Mouse (Mus musculus) heart, embryonic 14.5 days (tissue): ENCODE data around the gene Cdkn2d. TPM values are rescaled to one million over a fixed set of nuclear protein-coding genes. Genes with fewer than 3 reads are reported as not detected.

Source experiments
- ATAC-seq: fragments of 200-750 bp; cut with Nextera tagmentation; 2 replicates; pipeline ENCODE4 v1.8.0; 2017; ENCODE audit warnings: low read depth, moderate TSS enrichment; ENCODE audit not compliant: insufficient number of reproducible peaks, insufficient read depth, low FRiP score
- H3K27ac ChIP-seq, 2 experiments: fragments of 200-500 bp in 1 of 2; fragments of 300-500 bp in 1 of 2; sonication (generic) in 1 of 2; replicated peaks in 1 of 2; 2 replicates each; pipeline ENCODE4 v1.5.1; 2012 to 2014; ENCODE audit warnings: low read depth in 2 of 2, low read length in 2 of 2, control low read depth in 1 of 2, mild to moderate bottlenecking in 1 of 2, mixed read lengths in 1 of 2; ENCODE audit not compliant: control insufficient read depth in 1 of 2, insufficient read depth in 1 of 2
- H3K27me3 ChIP-seq: fragments of 300-500 bp; sonication (generic); 2 replicates; pipeline ENCODE4 v1.6.1; 2014; ENCODE audit warnings: mild to moderate bottlenecking, low read length, control low read depth; ENCODE audit not compliant: control insufficient read depth, insufficient read depth
- H3K36me3 ChIP-seq: fragments of 300-500 bp; sonication (generic); 2 replicates; pipeline ENCODE4 v1.6.1; 2014; ENCODE audit warnings: mild to moderate bottlenecking, control low read depth, low read length, mixed read lengths; ENCODE audit not compliant: control insufficient read depth, insufficient read depth
- H3K4me1 ChIP-seq, 2 experiments: fragments of 200-500 bp in 1 of 2; fragments of 300-500 bp in 1 of 2; sonication (generic) in 1 of 2; 2 replicates each; pipeline ENCODE4 v1.6.1; 2012 to 2014; ENCODE audit warnings: low read length in 2 of 2, control low read depth in 1 of 2, mixed read lengths in 1 of 2; ENCODE audit not compliant: control insufficient read depth in 2 of 2, insufficient read depth in 2 of 2
- H3K4me2 ChIP-seq: fragments of 300-500 bp; sonication (generic); 2 replicates; pipeline ENCODE4 v1.6.1; 2014; ENCODE audit warnings: mild to moderate bottlenecking, low read length
- H3K4me3 ChIP-seq, 2 experiments: fragments of 200-500 bp in 1 of 2; fragments of 300-500 bp in 1 of 2; sonication (generic) in 1 of 2; 2 replicates each; pipeline ENCODE4 v1.5.1; 2012 to 2014; ENCODE audit warnings: low read length in 2 of 2, mild to moderate bottlenecking in 2 of 2, control low read depth in 1 of 2, low read depth in 1 of 2, moderate library complexity in 1 of 2; ENCODE audit not compliant: control insufficient read depth in 1 of 2, insufficient read depth in 1 of 2
- H3K9ac ChIP-seq: fragments of 300-500 bp; sonication (generic); 2 replicates; pipeline ENCODE4 v1.6.1; 2014; ENCODE audit warnings: mild to moderate bottlenecking, low read length
- H3K9me3 ChIP-seq: fragments of 300-500 bp; sonication (generic); 2 replicates; pipeline ENCODE4 v1.6.1; 2016; ENCODE audit warnings: low read length, control low read depth; ENCODE audit not compliant: control insufficient read depth
- WGBS: fragments of 180-500 bp; shearing (Covaris S2); extraction: QIAGEN DNeasy Blood & Tissue Kit; methylation state at CpG from one replicate; pipeline ENCODE4 v1.1.7; 2014; 5-methylcytosine and 5-hydroxymethylcytosine counted together
- polyA plus RNA-seq: library from polyadenylated mRNA; unstranded; fragments of >200 nt; fragmentation: Nextera tagmentation; extraction: Ambion mirVana; gene quantifications from 2 replicates; pipeline ENCODE4 v1.2.1, GENCODE M21; 2014

Cdkn2d gene
- polyA plus RNA-seq, 1 experiment from 2014 or later: 96.9 TPM

- Histone ChIP-seq H3K27me3 (no peaks in the 10 kb centered on the region), H3K4me3 (no peak overlapping the region), H3K4me1 (peaks cover 33 to 38% of the 10 kb centered on the region in 2 experiments), H3K27ac (peak overlapping the region; percentile 19 to 31; a peak in 1 of 4 replicates), H3K9me3 (no peaks in the 10 kb centered on the region), H3K4me2 (peak overlapping the region; percentile 16; the same call in 1 of the 2 replicates), H3K9ac (peak overlapping the region; percentile 21; the same call in 1 of the 2 replicates), H3K36me3 (no peaks in the 10 kb centered on the region)
- ATAC-seq: no peak
- 30% methylated on average over 9 of the region's 9 CpGs for WGBS
Observed at GRCm38 (mm10) chr9:21332161-21333061, 41.2 kb upstream of the Cdkn2d start.

- Histone ChIP-seq H3K4me2 (no peak overlapping the region), H3K36me3 (0 out of 2 replicates have a peak, but pooled peaks cover under 1% of the 10 kb centered on the region), H3K9ac (no peak overlapping the region), H3K4me3 (no peak overlapping the region), H3K27me3 (no peaks in the 10 kb centered on the region), H3K27ac (no peak overlapping the region; a peak in 1 of 4 replicates), H3K4me1 (peaks cover 33 to 37% of the 10 kb centered on the region in 2 experiments), H3K9me3 (no peaks in the 10 kb centered on the region)
- no peak for ATAC-seq
- 73% methylated on average over 12 of the region's 12 CpGs for WGBS
Observed at GRCm38 (mm10) chr9:21331365-21332140, 40.3 kb upstream of the Cdkn2d start.

DNA sequence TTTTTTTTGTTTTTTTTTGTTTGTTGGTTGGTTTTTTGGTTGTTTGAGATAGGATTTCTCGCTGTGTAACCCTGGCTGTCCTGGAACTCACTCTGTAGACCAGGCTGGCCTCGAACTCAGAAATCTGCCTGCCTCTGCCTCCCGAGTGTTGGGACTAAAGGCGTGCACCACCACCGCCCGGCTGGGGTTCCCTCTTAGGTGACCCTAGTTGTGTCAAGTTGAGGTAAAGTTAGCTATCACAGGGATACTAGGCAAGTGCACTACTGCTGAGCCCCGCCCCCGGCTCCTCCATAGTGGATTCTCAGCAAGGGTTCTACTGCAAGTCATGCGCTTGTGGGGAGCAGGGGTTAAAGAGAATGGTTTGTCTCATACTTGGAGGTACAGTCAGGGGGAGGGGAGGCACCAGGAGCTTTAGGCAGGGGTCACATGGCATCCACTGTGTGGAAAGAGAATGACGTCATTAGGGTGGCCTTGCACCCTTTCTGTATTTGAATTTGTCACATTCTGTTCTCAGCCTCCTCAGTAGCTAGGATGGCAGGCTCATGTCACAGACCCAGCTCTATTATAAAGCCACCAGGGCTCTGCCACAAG lies 38.6 kb upstream of the Cdkn2d start:
- H3K4me2 ChIP-seq: no peak overlapping the region
- ATAC-seq: no peak
- WGBS: 86% methylated on average over 10 of the region's 10 CpGs
- H3K36me3 ChIP-seq: peaks cover 5% of the 10 kb centered on the region; the same call in 1 of the 2 replicates
- H3K4me3 ChIP-seq: no peak overlapping the region
- no peaks in the 10 kb centered on the region for H3K27me3 ChIP-seq
- H3K4me1 ChIP-seq: peaks cover 27 to 28% of the 10 kb centered on the region in 2 experiments
- no peaks in the 10 kb centered on the region for H3K9me3 ChIP-seq
- peak overlapping the region; percentile 15 to 56 for H3K27ac ChIP-seq
- H3K9ac ChIP-seq: no peak overlapping the region

DNA sequence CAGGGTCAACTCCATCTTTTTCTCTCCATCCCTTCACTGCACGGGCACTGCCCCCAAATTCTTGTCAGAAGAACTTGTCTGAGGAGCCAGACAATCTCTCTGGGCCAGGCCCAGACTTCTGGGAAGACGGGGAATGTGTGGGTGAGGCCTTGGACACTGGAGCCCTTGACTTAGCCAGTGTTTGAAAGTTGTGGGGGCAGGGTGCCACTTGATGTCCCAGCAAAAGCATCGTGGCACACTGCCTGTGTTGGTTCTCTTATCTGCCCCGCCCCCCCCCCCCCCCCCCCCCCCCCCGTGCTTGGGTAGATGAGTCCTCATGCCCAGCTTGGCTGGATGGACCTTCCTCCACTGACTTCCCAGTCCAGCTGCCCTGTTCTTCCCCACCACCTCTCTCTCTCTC lies 37.8 kb upstream of the Cdkn2d start:
- Histone ChIP-seq H3K9me3 (no peaks in the 10 kb centered on the region), H3K27me3 (no peaks in the 10 kb centered on the region), H3K4me3 (no peak overlapping the region), H3K36me3 (peaks cover 7% of the 10 kb centered on the region; the same call in 1 of the 2 replicates), H3K27ac (peak overlapping the region in 1 of 2 experiments; percentile 57; a peak in 2 of 4 replicates), H3K4me2 (no peak overlapping the region), H3K4me1 (peaks cover 28 to 30% of the 10 kb centered on the region in 2 experiments), H3K9ac (no peak overlapping the region)
- ATAC-seq: no peak
- 20% methylated on average over 4 of the region's 5 CpGs for WGBS

- H3K4me2 ChIP-seq: no peak overlapping the region
- H3K9me3 ChIP-seq: no peaks in the 10 kb centered on the region
- H3K4me3 ChIP-seq: no peak overlapping the region
- peaks cover 23 to 30% of the 10 kb centered on the region in 2 experiments for H3K4me1 ChIP-seq
- 72% methylated on average over 3 of the region's 3 CpGs for WGBS
- H3K27ac ChIP-seq: no peak overlapping the region; a peak in 1 of 4 replicates
- H3K36me3 ChIP-seq: peaks cover 7% of the 10 kb centered on the region; the same call in 1 of the 2 replicates
- no peak for ATAC-seq
- no peaks in the 10 kb centered on the region for H3K27me3 ChIP-seq
- no peak overlapping the region for H3K9ac ChIP-seq
Observed at GRCm38 (mm10) chr9:21328041-21328440, 36.8 kb upstream of the Cdkn2d start.

DNA sequence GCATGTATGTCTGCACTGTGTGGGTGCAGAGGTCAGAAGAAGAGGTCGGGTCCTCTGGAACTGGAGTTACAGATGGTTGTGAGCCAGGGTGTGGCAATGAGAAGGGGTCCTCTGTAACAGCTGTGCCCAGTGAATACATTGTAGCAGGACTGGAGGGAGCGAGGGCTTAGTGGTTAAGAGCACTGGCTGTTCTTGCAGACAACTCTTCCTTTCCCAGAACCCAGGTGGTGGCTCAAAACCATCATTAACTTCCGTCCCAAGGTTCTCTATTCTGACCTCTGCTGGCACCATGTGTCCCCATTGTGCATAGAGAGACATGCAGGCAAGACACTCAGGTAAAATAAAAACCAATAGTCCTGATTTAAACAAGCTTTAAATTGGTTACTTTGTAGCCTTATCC lies 36.4 kb upstream of the Cdkn2d start:
- Histone ChIP-seq H3K9me3 (no peaks in the 10 kb centered on the region), H3K27ac (peak overlapping the region in 1 of 2 experiments; percentile 24; a peak in 1 of 4 replicates), H3K4me1 (peaks cover 21 to 26% of the 10 kb centered on the region in 2 experiments), H3K27me3 (no peaks in the 10 kb centered on the region), H3K4me2 (no peak overlapping the region), H3K9ac (no peak overlapping the region), H3K4me3 (no peak overlapping the region), H3K36me3 (peaks cover 7% of the 10 kb centered on the region; the same call in 1 of the 2 replicates)
- WGBS: 78% methylated on average over 3 of the region's 3 CpGs
- no peak for ATAC-seq

DNA sequence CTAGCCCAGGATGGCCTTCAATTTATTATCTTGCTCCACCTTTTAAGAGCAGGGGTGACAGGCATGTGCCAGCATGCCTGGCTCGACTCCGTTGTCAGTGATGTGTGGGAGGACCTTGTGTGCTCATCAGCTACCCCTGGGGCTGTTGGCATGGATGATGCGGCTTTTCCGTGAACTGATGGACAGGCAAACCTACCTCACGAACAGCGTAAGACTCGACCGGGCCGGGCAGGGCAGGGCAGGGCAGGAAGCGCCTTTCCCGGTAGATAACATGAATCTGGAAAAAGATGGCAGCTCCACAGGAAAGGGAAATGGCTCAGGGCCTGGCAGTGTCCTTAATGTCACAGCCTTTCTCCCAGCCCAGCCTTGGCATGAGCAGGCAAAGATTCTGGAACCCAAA lies 33.1 kb upstream of the Cdkn2d start:
- H3K9me3 ChIP-seq: no peaks in the 10 kb centered on the region
- no peak overlapping the region for H3K27ac ChIP-seq
- peaks cover 10 to 21% of the 10 kb centered on the region in 2 experiments; a peak in 3 of 4 replicates for H3K4me1 ChIP-seq
- peaks cover 7% of the 10 kb centered on the region; the same call in 1 of the 2 replicates for H3K36me3 ChIP-seq
- H3K9ac ChIP-seq: no peak overlapping the region
- WGBS: 76% methylated on average over 11 of the region's 11 CpGs
- no peak overlapping the region for H3K4me2 ChIP-seq
- H3K27me3 ChIP-seq: no peaks in the 10 kb centered on the region
- H3K4me3 ChIP-seq: no peak overlapping the region
- no peak for ATAC-seq
